Mouse (Mus musculus) CD4-positive, CD25-positive, alpha-beta regulatory T cell, adult 4 months (primary cell): Measurements from ENCODE around the gene Susd5. TPM values are rescaled to one million over a fixed set of nuclear protein-coding genes. Genes with fewer than 3 reads are reported as not detected.
A peak's percentile ranks its signal among the peaks of the same experiment; 100 is the strongest.

ENCODE experiments used
- ATAC-seq: one replicate; pipeline ENCODE4 v1.8.0; 2017
- polyA plus RNA-seq, 2 experiments: library from polyadenylated mRNA; unstranded; fragments of 100-300 nt; shearing (Covaris generic); gene quantifications; one replicate each; pipeline ENCODE4 v1.2.1; 2017

The Susd5 gene
- polyA plus RNA-seq: not detected

- no peak for ATAC-seq
These were observed at the start of gene Susd5 for GRCm38 (mm10) chr9:114057090-114057796. Gene Susd5, plus strand, starts transcription at chr9:114057140.

GRCm38 (mm10) chr9:114007850-114008350 is 49.0 kb upstream of the Susd5 start:
- ATAC-seq: no peak

- no peak for ATAC-seq
These were observed 47.4 kb upstream of the Susd5 start for GRCm38 (mm10) chr9:114009526-114009925.

GRCm38 (mm10) chr9:114011203-114011602 is 45.7 kb upstream of the Susd5 start:
- no peak for ATAC-seq

GRCm38 (mm10) chr9:114014034-114014433 is 42.9 kb upstream of the Susd5 start:
- no peak for ATAC-seq

GRCm38 (mm10) chr9:114015724-114016123 is 41.2 kb upstream of the Susd5 start:
- no peak for ATAC-seq

GRCm38 (mm10) chr9:114016402-114016801 is 40.5 kb upstream of the Susd5 start:
- peak; percentile 47 for ATAC-seq

- ATAC-seq: no peak
These were observed 37.8 kb upstream of the Susd5 start for GRCm38 (mm10) chr9:114019012-114019762.

GRCm38 (mm10) chr9:114022141-114022540 is 34.8 kb upstream of the Susd5 start:
- no peak for ATAC-seq

- no peak for ATAC-seq
These were observed 31.8 kb upstream of the Susd5 start for GRCm38 (mm10) chr9:114025182-114025581.

- no peak for ATAC-seq
These were observed 31.1 kb upstream of the Susd5 start for GRCm38 (mm10) chr9:114025846-114026245.

- ATAC-seq: peak; percentile 85
These were observed 30.5 kb upstream of the Susd5 start for GRCm38 (mm10) chr9:114026261-114026934.

GRCm38 (mm10) chr9:114040945-114041344 is 16.0 kb upstream of the Susd5 start:
- ATAC-seq: no peak

GRCm38 (mm10) chr9:114042490-114042889 is 14.4 kb upstream of the Susd5 start:
- no peak for ATAC-seq

GRCm38 (mm10) chr9:114044446-114044845 is 12.5 kb upstream of the Susd5 start:
- no peak for ATAC-seq

- ATAC-seq: no peak
These were observed 10.9 kb upstream of the Susd5 start, which contains the start of gene Fbxl2 for GRCm38 (mm10) chr9:114046028-114046427. Gene Fbxl2, minus strand, starts transcription at chr9:114046191.

GRCm38 (mm10) chr9:114046676-114047075 is 10.3 kb upstream of the Susd5 start:
- no peak for ATAC-seq

- ATAC-seq: no peak
These were observed 6.8 kb upstream of the Susd5 start for GRCm38 (mm10) chr9:114050106-114050505.

- no peak for ATAC-seq
These were observed 6.2 kb upstream of the Susd5 start for GRCm38 (mm10) chr9:114050778-114051177.

GRCm38 (mm10) chr9:114052031-114052430 is 4.9 kb upstream of the Susd5 start:
- no peak for ATAC-seq

- ATAC-seq: no peak
These were observed 4.1 kb upstream of the Susd5 start for GRCm38 (mm10) chr9:114052866-114053265.

GRCm38 (mm10) chr9:114068494-114069053 is 11.6 kb downstream of the Susd5 start:
- no peak for ATAC-seq

GRCm38 (mm10) chr9:114069372-114069771 is 12.4 kb downstream of the Susd5 start:
- ATAC-seq: no peak
